Mouse (Mus musculus) liver, postnatal 0 days (tissue): Measurements from ENCODE around the gene Fgb. TPM values are rescaled to one million over a fixed set of nuclear protein-coding genes. Genes with fewer than 3 reads are reported as not detected.

Experiments used
- ATAC-seq: fragments of 200-750 bp; cut with Nextera tagmentation; 2 replicates; pipeline ENCODE4 v1.8.0; 2017; ENCODE audit warnings: mild to moderate bottlenecking, moderate library complexity
- DNase-seq: peaks from one replicate; pipeline ENCODE4 v3.0.0-alpha.2; 2016
- H3K27ac ChIP-seq: fragments of 300-500 bp; sonication (generic); 2 replicates; pipeline ENCODE4 v1.5.1; 2014; ENCODE audit warnings: antibody characterized with exemption, moderate library complexity, mild to moderate bottlenecking, low read depth
- H3K27me3 ChIP-seq: fragments of 300-500 bp; sonication (generic); 2 replicates; pipeline ENCODE4 v1.6.1; 2014; ENCODE audit warnings: low read length, control low read depth, mixed read lengths; ENCODE audit not compliant: insufficient read depth
- H3K36me3 ChIP-seq: fragments of 300-500 bp; sonication (generic); replicated peaks from 2 replicates; pipeline ENCODE4 v1.6.1; 2014; ENCODE audit warnings: mild to moderate bottlenecking, control low read depth, low read length, moderate library complexity, mixed read lengths; ENCODE audit not compliant: insufficient read depth
- H3K4me1 ChIP-seq: fragments of 300-500 bp; sonication (generic); 2 replicates; pipeline ENCODE4 v1.6.1; 2014; ENCODE audit warnings: antibody characterized with exemption, mild to moderate bottlenecking, control low read depth; ENCODE audit not compliant: insufficient read depth
- H3K4me2 ChIP-seq: fragments of 300-500 bp; sonication (generic); 2 replicates; pipeline ENCODE4 v1.6.1; 2014; ENCODE audit warnings: low read depth, mild to moderate bottlenecking, low read length, moderate library complexity, mixed read lengths
- H3K4me3 ChIP-seq: fragments of 300-500 bp; sonication (generic); 2 replicates; pipeline ENCODE4 v1.5.1; 2014; ENCODE audit warnings: low read depth, low read length
- H3K9ac ChIP-seq: fragments of 300-500 bp; sonication (generic); replicated peaks from 2 replicates; pipeline ENCODE4 v1.6.1; 2014; ENCODE audit warnings: mild to moderate bottlenecking, moderate library complexity
- H3K9me3 ChIP-seq: fragments of 300-500 bp; sonication (generic); 2 replicates; pipeline ENCODE4 v1.6.1; 2016; ENCODE audit warnings: mild to moderate bottlenecking, control low read depth, low read length, mixed read lengths
- CTCF ChIP-seq: sonication (generic); IDR thresholded peaks from 2 replicates; pipeline ENCODE4 v1.5.1; 2016; ENCODE audit warnings: antibody characterized with exemption, low read depth
- EP300 ChIP-seq: IDR thresholded peaks from 2 replicates; pipeline ENCODE4 v1.6.1; 2016; ENCODE audit warnings: antibody characterized with exemption, low read depth, mild to moderate bottlenecking
- WGBS: fragments of 180-500 bp; shearing (Covaris S2); extraction: QIAGEN DNeasy Blood & Tissue Kit; methylation state at CpG from one replicate; pipeline ENCODE4 v1.1.7; 2014; ENCODE audit not compliant: insufficient replicate concordance; 5-methylcytosine and 5-hydroxymethylcytosine counted together
- polyA plus RNA-seq: library from polyadenylated mRNA; unstranded; fragments of >200 nt; fragmentation: Nextera tagmentation; extraction: Ambion mirVana; gene quantifications from 2 replicates; pipeline ENCODE4 v1.2.1, GENCODE M21; 2015

The Fgb gene
- polyA plus RNA-seq, 1 experiment from 2014 or later, result 2,723 TPM

DNA sequence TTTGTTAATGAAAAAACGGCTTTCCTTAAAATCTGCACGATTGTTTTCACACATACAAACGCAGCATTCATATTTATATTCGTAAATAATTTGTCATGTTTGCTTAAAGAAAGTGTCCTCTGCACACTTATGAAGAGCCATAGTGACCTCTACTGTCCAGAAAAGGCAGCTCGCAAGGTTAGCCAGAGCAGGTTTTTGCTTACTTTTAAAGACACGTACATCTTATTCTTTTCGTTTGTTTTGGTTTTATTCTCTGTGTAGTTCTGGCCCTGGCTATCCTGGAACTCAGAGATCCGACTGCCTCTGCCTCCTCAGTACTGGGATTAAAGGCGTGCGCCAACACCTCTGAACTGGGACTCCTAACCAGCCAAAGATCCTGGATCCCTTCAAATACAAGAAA, 4.1 kb upstream of the Fgb start:
- Histone ChIP-seq H3K27ac (peak overlapping the region; percentile 86), H3K4me1 (peaks cover 9% of the 10 kb centered on the region), H3K36me3 (peaks cover 16% of the 10 kb centered on the region), H3K4me2 (peak overlapping the region; percentile 22; the same call in 1 of the 2 replicates), H3K9me3 (no peaks in the 10 kb centered on the region), H3K4me3 (no peak overlapping the region), H3K27me3 (no peaks in the 10 kb centered on the region), H3K9ac (no peak overlapping the region)
- ATAC-seq (no peak), DNase-seq (peak; percentile 39)
- WGBS, result 27% methylated on average over 10 of the region's 10 CpGs
- peak; percentile 18; the same call in 1 of the 2 replicates for TF ChIP-seq EP300
- TF ChIP-seq CTCF, result peak; percentile 72

DNA sequence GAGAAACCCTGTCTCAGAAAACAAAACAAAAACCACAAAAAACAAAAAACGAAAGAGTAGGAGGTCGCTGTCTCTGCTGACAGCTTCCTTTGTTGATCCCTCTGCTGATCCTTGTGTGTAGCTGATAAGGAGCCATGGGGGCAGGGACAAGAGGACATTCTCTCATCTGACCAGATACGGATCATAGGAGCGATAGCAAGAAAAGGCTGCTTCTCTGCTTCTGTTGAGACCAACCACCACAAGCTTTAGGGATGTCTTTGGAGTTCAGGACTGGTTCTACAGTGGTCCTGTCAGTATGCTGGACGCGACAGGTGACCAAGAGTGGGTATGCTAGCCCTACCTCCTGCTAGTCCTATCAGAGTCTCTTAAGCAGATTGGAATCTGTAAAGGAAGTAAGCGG, 3.5 kb upstream of the Fgb start:
- TF ChIP-seq EP300 (no peak), CTCF (no peak)
- peaks cover 9% of the 10 kb centered on the region for H3K4me1 ChIP-seq
- H3K9me3 ChIP-seq, result no peaks in the 10 kb centered on the region
- H3K27ac ChIP-seq, result peak overlapping the region; percentile 86
- DNase-seq (no peak), ATAC-seq (no peak)
- H3K36me3 ChIP-seq, result peaks cover 10% of the 10 kb centered on the region; the same call in 1 of the 2 replicates
- no peak overlapping the region for H3K4me2 ChIP-seq
- H3K27me3 ChIP-seq, result no peaks in the 10 kb centered on the region
- H3K9ac ChIP-seq, result 0 out of 2 replicates have a peak overlapping the region, but pooled peaks have one; percentile 19
- 63% methylated on average over 7 of the region's 7 CpGs for WGBS
- H3K4me3 ChIP-seq, result no peak overlapping the region

DNA sequence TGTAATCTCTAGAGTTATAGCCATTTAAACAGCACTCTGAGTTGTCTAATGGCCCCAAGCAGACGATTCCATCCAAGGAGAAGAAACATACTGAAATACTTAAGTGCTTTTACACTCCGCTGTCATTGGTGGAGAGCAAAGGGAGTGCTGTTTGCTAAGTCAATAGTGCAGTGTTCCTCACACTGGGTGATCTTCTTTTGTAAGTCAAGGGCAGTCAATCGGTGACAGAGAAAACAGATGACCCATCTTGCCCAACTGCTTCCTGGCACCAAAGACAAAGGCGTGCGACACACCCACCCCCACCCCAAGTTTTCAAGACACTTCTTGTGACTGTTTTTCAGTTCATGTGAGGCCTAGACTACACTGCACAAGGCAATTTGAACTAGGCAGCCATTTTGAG, 2.4 kb upstream of the Fgb start:
- peaks cover 9% of the 10 kb centered on the region for H3K4me1 ChIP-seq
- no peak overlapping the region for H3K4me2 ChIP-seq
- DNase-seq (no peak), ATAC-seq (no peak)
- TF ChIP-seq EP300 (peak; percentile 80), CTCF (no peak)
- H3K36me3 ChIP-seq, result 0 out of 2 replicates have a peak, but pooled peaks cover 5% of the 10 kb centered on the region
- no peaks in the 10 kb centered on the region for H3K9me3 ChIP-seq
- 49% methylated on average over 5 of the region's 5 CpGs for WGBS
- H3K9ac ChIP-seq, result no peak overlapping the region
- no peaks in the 10 kb centered on the region for H3K27me3 ChIP-seq
- peak overlapping the region; percentile 86 for H3K27ac ChIP-seq
- H3K4me3 ChIP-seq, result no peak overlapping the region

DNA sequence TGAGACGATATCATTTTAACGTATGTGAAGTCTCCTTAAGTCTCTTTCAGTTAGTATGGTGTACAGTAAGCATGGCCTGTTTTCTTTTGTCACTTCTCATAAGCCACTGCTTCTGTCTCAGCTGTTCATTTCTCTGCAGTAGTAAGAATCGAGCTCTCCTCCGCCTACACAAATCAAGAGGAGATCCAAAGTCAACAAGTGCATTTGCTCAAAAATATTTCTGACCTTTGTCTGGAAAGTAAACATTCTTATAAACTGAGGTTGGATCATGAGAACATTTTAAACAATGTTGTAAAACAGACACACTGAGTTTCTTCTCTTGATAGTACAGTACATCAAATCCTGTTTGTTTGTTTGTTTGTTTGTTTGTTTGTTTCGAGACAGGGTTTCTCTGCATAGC, 998 bp upstream of the Fgb start:
- ATAC-seq (no peak), DNase-seq (no peak)
- no peak overlapping the region for H3K4me3 ChIP-seq
- no peaks in the 10 kb centered on the region for H3K36me3 ChIP-seq
- WGBS, result 61% methylated on average over 5 of the region's 5 CpGs
- no peaks in the 10 kb centered on the region for H3K9me3 ChIP-seq
- peak overlapping the region; percentile 86 for H3K27ac ChIP-seq
- no peak overlapping the region for H3K9ac ChIP-seq
- TF ChIP-seq EP300, result no peak
- no peak for TF ChIP-seq CTCF
- H3K4me1 ChIP-seq, result no peaks in the 10 kb centered on the region
- H3K4me2 ChIP-seq, result no peak overlapping the region
- H3K27me3 ChIP-seq, result no peaks in the 10 kb centered on the region

DNA sequence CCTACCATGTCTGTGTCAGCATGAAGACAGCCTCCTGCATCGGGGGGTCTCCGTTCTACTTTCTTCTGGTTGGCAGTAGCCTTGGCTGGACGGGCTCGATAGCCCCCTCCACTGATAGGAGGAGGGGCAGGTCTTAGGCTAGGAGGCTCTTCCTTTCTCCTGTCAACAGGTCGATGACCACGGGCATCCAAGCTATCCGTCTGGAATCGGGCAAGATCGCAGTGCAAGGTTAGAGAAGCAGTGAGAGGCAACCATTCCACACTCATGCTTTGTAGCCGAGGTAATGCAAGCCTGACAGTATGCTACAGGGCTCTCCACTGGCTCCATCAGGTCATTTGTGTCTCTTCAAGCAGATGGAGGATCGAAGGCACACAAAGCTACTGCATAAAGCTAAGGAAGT, 3.0 kb downstream of the Fgb start:
- 53% methylated on average over 11 of the region's 11 CpGs for WGBS

DNA sequence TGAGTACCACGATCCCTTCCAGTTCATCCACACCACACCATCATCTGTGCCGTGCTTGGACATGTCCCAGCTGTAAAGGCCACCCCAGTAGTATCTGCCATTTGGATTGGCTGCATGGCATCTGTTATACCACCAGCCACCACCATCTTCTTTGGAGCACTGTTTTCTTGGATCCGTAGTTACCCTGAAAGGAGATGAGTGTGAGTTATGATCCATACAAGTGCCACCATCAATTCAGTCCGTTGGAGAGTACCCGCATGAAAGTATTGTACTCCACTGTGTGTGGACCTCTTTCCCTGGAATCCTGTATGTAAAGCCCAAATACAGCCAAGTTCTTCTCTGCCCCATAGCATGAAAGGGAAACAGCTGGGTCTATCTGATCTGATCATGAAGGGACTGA, 7.2 kb downstream of the Fgb start:
- TF ChIP-seq EP300 (no peak), CTCF (no peak)
- H3K27ac ChIP-seq, result no peak overlapping the region
- WGBS, result 78% methylated on average over 5 of the region's 5 CpGs
- H3K4me3 ChIP-seq, result no peak overlapping the region
- no peak overlapping the region for H3K4me2 ChIP-seq
- no peaks in the 10 kb centered on the region for H3K4me1 ChIP-seq
- ATAC-seq, result peak; percentile 18
- 0 out of 2 replicates have a peak, but pooled peaks cover 5% of the 10 kb centered on the region for H3K36me3 ChIP-seq
- H3K9me3 ChIP-seq, result no peaks in the 10 kb centered on the region
- no peak overlapping the region for H3K9ac ChIP-seq
- no peak for DNase-seq
- no peaks in the 10 kb centered on the region for H3K27me3 ChIP-seq

More for the DNA sequence above, 3.0 kb downstream of the Fgb start:
- Histone ChIP-seq H3K9ac (no peak overlapping the region), H3K36me3 (0 out of 2 replicates have a peak, but pooled peaks cover 5% of the 10 kb centered on the region), H3K4me2 (peak overlapping the region; percentile 34), H3K4me1 (no peaks in the 10 kb centered on the region), H3K9me3 (no peaks in the 10 kb centered on the region), H3K27me3 (no peaks in the 10 kb centered on the region), H3K4me3 (peak overlapping the region; percentile 21; the same call in 1 of the 2 replicates), H3K27ac (no peak overlapping the region)
- DNase-seq (no peak), ATAC-seq (no peak)
- TF ChIP-seq EP300, result no peak
- no peak for TF ChIP-seq CTCF
